Mouse (Mus musculus) ovary, postnatal 10 days (tissue): ENCODE measurements around the gene Adra1b.

ENCODE experiments used
- DNase-seq: peaks from one replicate; pipeline ENCODE4 v3.0.0; 2022; ENCODE audit warnings: low spot score

The Adra1b gene

DNA sequence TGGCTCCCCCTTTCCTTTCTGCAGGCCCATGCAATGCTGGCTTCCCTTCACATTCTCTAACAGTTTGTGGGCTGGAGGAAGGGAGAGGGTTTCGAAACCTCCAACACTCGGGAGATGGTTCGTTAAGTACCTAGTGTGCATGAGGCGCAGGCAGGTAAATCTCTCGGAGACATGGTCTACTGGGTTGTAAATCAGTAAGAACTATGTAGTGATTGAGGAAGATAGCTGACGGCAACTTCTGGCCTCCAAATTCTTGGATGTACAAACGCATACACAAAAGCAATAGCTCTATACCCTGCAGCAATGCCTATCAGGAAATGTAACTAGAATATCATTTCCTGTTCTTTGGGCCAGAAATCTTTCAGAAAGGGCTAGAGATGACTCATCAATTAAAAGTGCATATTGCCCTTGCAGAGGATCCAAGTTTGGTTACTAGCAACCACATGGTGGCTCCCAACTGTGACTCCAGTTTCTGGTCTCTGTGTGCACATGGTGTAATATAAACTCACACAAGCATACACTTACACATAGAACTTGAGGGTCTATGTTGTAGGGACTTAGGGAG is 172.2 kb downstream of the Adra1b start:
- DNase-seq = no peak

GRCm38 (mm10) chr11:43727796-43728195 is 173.2 kb downstream of the Adra1b start:
- no peak for DNase-seq
